Mouse (Mus musculus) lung, adult 2 months (tissue): Measurements from ENCODE around the gene Txndc11. TPM values are rescaled to one million over a fixed set of nuclear protein-coding genes. Genes with fewer than 3 reads are reported as not detected.
A peak's percentile ranks its signal among the peaks of the same experiment; 100 is the strongest.

Experiments
- DNase-seq: peaks from one replicate; pipeline ENCODE4 v3.0.0; 2022
- H3K4me1 ChIP-seq: fragments of 200-500 bp; 2 replicates; pipeline ENCODE4 v1.6.1; 2011; ENCODE audit warnings: low read length; ENCODE audit not compliant: control insufficient read depth, insufficient read depth
- H3K4me3 ChIP-seq: fragments of 200-500 bp; replicated peaks from 2 replicates; pipeline ENCODE3; 2011; ENCODE audit warnings: low read depth, mild to moderate bottlenecking, control low read depth, low read length; ENCODE audit errors: extremely low read depth
- CTCF ChIP-seq: fragments of 200-500 bp; IDR thresholded peaks from 2 replicates; pipeline ENCODE4 v1.5.1; 2011; ENCODE audit warnings: mild to moderate bottlenecking, low read length, control low read depth; ENCODE audit not compliant: insufficient read depth
- POLR2A ChIP-seq: fragments of 200-500 bp; IDR thresholded peaks from 2 replicates; pipeline ENCODE4 v1.6.1; 2011; ENCODE audit warnings: low read depth, mild to moderate bottlenecking, control low read depth, low read length, borderline replicate concordance; ENCODE audit errors: extremely low read depth
- WGBS: fragments of 180-500 bp; shearing (Covaris S2); methylation state at CpG from one replicate; pipeline ENCODE4 v1.1.7; 2018; 5-methylcytosine and 5-hydroxymethylcytosine counted together
- polyA plus RNA-seq: library from polyadenylated mRNA; depleted of rRNA; stranded (reverse); fragments of >200 nt; gene quantifications from 2 replicates; pipeline ENCODE4 v1.2.3, GENCODE M21; 2012; rRNA removed

The Txndc11 gene
- polyA plus RNA-seq: 23.2 and 25.6 TPM in 2 replicates

- DNase-seq: peak; percentile 100
- TF ChIP-seq CTCF (no peak), POLR2A (peak; percentile 93)
- Histone ChIP-seq H3K4me1 (peaks cover 9% of the 10 kb centered on the region), H3K4me3 (peak within 1 kb of the TSS; percentile 72)
- under 1% methylated on average over 80 of the region's 80 CpGs for WGBS
Measured at GRCm38 (mm10) chr16:11134348-11135344, at the start of gene Txndc11. Gene Txndc11, minus strand, starts transcription at chr16:11134650.

- DNase-seq: no peak
Measured at GRCm38 (mm10) chr16:11177404-11177803, 43.0 kb upstream of the Txndc11 start.

GRCm38 (mm10) chr16:11176884-11177244 is 42.4 kb upstream of the Txndc11 start:
- WGBS: 3% methylated on average over 4 of the region's 4 CpGs
- TF ChIP-seq POLR2A (no peak), CTCF (no peak)
- Histone ChIP-seq H3K4me3 (peak overlapping the region; percentile 78), H3K4me1 (peaks cover 17% of the 10 kb centered on the region)
- DNase-seq: no peak

More at GRCm38 (mm10) chr16:11177404-11177803, 43.0 kb upstream of the Txndc11 start:
- WGBS: 65% methylated on average over 2 of the region's 2 CpGs
- H3K4me3 ChIP-seq: no peak overlapping the region
- peaks cover 13% of the 10 kb centered on the region for H3K4me1 ChIP-seq
- TF ChIP-seq POLR2A (no peak), CTCF (no peak)

- DNase-seq: peak; percentile 88
- WGBS: under 1% methylated on average over 56 of the region's 57 CpGs
- TF ChIP-seq POLR2A: peak; percentile 74; the same call in 1 of the 2 replicates
- no peak for TF ChIP-seq CTCF
- Histone ChIP-seq H3K4me3 (peak within 1 kb of the TSS; percentile 83), H3K4me1 (peaks cover 19% of the 10 kb centered on the region)
Measured at GRCm38 (mm10) chr16:11176208-11176883, 41.9 kb upstream of the Txndc11 start, which contains the start of gene Zc3h7a. Gene Zc3h7a, minus strand, starts transcription at chr16:11176393.

GRCm38 (mm10) chr16:11175489-11176207 is 41.2 kb upstream of the Txndc11 start:
- peak; percentile 71 for DNase-seq
- WGBS: under 1% methylated on average over 72 of the region's 72 CpGs
- TF ChIP-seq POLR2A (0 out of 2 replicates have a peak, but pooled peaks have one; percentile 16), CTCF (no peak)
- H3K4me1 ChIP-seq: peaks cover 25% of the 10 kb centered on the region
- H3K4me3 ChIP-seq: peak overlapping the region; percentile 83

GRCm38 (mm10) chr16:11175100-11175488 is 40.6 kb upstream of the Txndc11 start:
- no peak for DNase-seq
- Histone ChIP-seq H3K4me1 (peaks cover 25% of the 10 kb centered on the region), H3K4me3 (peak overlapping the region; percentile 83)
- TF ChIP-seq POLR2A (no peak), CTCF (no peak)
- WGBS: under 1% methylated on average over 9 of the region's 9 CpGs

GRCm38 (mm10) chr16:11174671-11175081 is 40.2 kb upstream of the Txndc11 start:
- DNase-seq: peak; percentile 50
- peak overlapping the region; percentile 83 for H3K4me3 ChIP-seq
- TF ChIP-seq POLR2A (no peak), CTCF (no peak)
- 6% methylated on average over 10 of the region's 10 CpGs for WGBS
- H3K4me1 ChIP-seq: peaks cover 25% of the 10 kb centered on the region

- TF ChIP-seq POLR2A: no peak
- TF ChIP-seq CTCF: no peak
- Histone ChIP-seq H3K4me1 (peaks cover 21% of the 10 kb centered on the region), H3K4me3 (no peak overlapping the region)
- 81% methylated on average over 6 of the region's 6 CpGs for WGBS
- DNase-seq: no peak
Measured at GRCm38 (mm10) chr16:11171679-11172078, 37.2 kb upstream of the Txndc11 start.

GRCm38 (mm10) chr16:11166431-11166830 is 32.0 kb upstream of the Txndc11 start:
- WGBS: 78% methylated on average over 2 of the region's 2 CpGs
- H3K4me1 ChIP-seq: peaks cover 8% of the 10 kb centered on the region
- DNase-seq: no peak
- no peak for TF ChIP-seq CTCF
- TF ChIP-seq POLR2A: no peak
- no peak overlapping the region for H3K4me3 ChIP-seq
